Mouse (Mus musculus) natural killer cell, adult 2 months (primary cell): ENCODE data around the gene Gm49354.
"Not testable (repeated sequence)": the region's sequence is repeated elsewhere in the genome, so short reads cannot be mapped to it uniquely, and the experiment has no call there.

Source experiments
- DNase-seq, 2 experiments: peaks; one replicate each; pipeline ENCODE4 v3.0.0; 2022; ENCODE audit warnings: low spot score in 2 of 2

Gm49354 gene

DNA sequence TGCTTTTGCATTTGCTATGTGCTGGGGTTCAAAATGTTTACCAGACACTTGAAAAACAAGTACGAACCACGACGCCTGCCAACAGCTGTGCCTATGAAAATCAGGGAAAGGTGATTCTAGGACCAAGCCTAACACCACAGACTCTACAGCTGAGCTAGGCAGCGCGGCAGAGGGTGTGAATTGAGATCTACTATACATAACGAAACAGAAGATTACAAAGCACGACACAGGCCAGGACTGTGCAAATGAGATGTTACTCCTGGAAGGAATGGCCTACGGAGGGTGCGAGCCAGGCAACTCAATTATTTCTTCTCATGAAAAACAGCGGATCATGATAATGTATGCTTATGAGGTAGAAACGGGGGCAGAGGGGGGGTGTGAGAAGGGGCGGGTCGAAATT, 13.5 kb downstream of the Gm49354 start:
- no peak for DNase-seq

DNA sequence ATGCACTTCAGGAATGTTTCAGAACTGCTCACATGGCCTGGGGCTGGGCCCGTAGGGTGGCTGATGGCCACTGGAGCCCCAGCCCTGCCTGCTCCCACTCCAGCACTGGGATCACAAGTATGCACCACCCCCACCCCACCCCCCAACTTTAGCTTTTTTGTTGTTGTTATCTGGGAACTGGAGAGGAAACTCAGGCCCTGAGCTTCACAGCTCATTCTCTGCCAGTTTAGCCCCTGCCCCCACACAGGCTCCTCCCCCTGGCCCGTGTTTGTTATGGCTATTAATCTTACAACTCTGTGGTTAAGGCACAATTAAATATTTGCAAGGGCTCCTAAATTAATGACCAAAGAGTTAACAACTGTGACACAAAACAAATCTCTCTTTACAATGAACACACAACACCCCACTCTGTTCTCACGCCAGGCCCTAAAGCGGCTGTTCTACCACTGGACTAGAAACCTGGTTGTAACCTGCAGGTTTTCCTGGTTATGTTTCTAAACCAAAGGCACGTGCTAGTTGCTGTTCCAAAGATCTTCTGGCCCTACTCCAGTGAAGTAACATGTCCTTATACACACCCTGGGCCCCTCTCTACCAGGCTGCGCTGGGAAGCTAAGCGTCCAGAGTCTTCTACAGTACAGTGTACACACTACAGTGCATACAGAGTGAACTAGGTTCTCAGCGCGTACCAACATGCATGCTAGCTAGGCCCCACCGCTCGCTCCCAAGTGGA, 15.1 kb downstream of the Gm49354 start:
- DNase-seq, result no peak

DNA sequence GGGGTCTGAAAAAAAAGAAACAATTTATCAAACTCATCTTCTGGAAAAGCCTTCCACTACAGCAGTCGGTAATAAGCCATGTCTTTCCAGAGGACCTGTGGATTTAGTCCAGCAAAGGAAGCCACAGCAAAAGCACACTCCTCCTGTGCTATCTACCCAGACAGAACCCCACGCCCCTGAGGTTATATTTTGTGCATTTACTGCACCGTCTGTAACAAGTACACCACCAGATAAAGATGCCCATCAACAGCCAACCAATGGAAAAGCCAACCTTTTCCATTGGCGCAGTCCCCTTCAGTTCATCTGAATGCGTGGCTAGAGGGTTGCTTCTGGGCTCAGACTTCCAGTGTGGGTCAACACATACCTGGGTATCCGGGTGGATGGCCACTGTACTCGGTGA, 19.3 kb downstream of the Gm49354 start:
- no peak for DNase-seq

DNA sequence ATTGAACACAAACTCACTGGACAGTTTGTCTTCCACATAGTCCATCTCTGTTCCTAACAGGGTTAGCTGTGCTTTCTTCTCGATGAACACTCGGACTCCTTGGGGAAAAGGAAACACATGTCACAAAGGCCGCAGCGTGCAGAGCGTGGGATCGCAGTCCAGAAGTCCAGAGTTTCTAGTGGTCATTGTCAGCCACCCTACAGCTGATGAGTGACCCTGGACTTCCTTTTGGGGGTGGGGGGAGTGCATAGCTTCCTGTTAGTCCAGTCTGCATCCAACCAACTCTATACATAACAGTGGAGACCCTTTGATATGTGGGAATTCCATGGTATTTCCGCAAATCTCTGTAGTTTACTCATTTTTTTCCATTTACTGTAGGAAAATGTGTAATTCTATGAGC, 25.1 kb downstream of the Gm49354 start:
- peak in 1 of 2 experiments; percentile 10 for DNase-seq

DNA sequence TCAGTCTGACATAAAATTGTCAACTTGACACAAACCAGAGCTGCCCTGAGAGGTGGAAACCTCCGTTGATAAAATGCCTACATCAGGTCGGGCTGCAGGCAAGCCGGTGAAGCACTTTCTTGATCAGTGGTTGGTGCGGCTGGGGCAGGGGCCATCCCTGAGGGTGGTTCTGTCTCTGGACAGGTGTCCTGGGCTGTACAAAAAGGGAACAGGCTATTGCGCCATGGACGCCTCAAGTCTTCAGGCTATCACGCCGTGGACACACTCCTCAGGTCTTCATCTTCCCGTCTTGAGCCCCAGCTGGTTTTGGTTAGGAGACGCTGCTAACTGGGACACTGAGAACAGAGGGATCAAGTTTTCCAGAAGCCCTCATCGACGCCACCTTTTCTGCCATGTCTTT, 31.7 kb downstream of the Gm49354 start:
- DNase-seq, result no peak

DNA sequence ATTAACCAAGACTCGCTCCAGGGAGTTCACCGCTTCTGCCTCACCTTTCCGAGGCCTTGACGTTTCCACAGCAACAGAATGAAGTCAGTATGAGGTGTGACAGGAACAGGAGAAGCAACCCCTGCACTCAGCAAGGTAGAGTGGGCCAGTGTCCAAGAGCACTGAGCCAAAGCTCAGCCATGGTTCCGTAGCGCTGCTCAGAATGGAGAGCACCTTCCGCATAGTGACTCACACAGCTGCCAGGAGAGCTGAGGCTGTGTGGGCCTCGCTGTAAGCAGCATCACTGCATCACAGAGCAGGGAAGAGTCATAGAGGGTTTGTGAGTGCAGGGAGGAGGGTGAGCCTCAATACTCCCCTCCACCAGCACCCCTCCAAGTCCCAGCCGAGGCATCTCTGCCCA, 35.3 kb downstream of the Gm49354 start, which contains the start of gene 1700014D04Rik:
1700014D04Rik (minus strand) TSS at position 42 of the 400 bp plus-strand sequence.
- no peak for DNase-seq

DNA sequence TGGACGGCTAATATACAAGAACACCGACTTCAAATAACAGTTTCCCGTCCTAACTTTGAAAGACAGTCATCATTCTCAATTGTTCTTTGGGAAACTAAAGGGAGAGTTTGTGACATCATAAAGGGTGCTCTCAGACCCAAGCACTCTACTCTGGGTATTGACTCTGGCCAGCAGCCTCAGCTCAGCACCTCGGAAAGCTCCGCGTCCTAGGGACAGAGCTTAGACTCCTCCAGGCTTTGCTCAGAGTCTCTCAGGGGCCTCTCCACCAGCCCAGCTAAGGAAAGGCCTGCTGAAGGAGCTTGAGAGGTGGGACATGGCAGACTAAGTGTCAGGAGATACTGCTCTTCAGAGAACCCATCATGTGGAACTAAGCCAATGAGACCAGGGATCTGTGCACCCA, 35.9 kb downstream of the Gm49354 start:
- DNase-seq, result no peak

DNA sequence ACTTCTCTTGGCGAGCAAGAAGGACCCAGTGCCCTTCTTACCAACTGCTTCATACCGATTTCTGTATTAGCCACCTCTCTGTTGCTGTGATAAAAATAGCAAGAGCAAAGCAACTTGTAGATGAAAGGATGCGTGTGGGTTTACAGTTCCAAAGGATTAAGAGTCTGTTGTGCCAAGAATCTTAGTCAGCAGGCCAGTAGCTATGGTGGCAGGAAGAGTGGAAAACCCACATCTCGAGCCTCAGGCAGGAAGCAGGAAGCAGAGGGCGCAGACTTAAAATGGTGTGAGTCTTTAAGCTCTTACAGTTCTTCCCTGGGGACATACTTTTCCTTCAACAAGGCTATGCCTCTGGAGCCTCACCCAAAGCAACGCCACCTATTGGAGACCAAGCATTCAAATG, 36.6 kb downstream of the Gm49354 start:
- no peak for DNase-seq

DNA sequence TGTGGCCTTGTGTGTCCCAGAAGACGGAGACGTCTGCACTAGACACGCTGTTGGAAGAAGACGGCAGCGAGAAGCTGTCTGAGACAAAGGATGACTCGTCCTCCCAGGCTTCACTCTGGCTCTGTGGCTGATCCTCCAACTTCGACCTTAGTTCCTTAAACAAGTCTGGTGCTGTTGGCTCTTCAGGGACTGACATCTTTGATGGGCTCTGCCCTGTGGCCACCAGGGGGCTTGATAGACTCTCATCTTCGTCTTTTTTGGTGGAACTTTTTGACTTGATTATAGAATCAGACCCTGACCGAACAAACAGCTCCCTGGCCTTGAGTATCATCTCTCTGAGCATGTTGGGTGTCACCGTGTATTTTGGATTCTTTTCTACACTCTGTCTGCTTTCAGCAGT, 40.3 kb downstream of the Gm49354 start:
- DNase-seq, result peak in 1 of 2 experiments; percentile 12

DNA sequence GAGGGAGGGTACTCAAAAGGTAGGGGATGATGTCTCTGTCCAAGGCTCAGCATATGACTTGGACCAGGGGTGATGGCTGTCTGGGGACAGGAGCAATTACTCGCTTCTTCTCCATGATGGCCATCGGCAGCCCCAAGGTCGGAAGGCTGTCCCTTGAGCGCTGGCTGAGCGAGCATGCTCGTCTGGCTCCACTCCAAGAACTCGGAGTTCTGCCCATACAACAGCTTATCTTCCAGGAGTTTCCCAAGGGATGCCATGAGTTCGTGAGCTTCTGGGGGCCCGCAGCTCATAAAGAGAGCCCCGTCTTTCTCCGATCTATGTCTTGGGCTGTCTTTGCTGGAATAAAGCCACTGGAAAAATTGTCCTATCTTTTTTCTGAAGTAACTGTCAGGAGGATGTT, 40.9 kb downstream of the Gm49354 start:
- DNase-seq, result no peak

DNA sequence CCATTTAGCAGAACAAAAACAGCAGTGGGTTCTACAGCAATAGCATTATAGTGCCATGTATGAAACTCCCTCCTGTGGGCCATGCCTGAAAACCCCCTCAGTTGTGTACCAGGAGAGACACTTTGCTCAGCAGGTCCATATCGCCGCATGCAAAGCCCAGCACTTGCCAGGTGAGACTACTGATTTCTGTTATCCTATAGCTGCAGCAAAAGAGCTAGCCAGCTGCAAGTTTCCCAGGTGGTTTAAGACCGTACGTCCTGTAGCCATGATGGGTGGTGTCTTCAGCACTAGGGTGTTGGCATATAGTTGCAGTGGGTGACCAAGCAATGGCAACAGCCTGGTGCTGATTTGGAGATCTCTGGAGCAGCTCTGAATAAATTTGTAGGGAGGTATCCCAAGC, 42.6 kb downstream of the Gm49354 start:
- no peak for DNase-seq

DNA sequence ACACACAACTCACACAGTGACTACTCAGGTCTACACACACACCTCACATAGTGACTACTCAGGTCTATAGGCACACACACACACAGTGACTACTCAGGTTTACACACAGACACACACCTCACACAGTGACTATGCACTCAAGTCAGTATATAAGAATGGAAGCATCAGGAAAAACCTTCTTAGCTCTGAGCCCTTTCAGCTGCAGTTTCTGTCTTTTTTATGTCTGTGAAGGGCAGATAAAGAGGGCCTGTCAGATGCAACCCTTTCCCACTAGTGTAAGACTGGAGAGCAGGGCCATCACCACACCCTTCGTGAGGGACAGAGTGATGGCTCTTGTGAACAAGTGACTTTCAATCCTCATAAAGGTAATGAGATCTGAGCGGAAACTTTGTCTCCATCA, 43.6 kb downstream of the Gm49354 start:
- no peak for DNase-seq

DNA sequence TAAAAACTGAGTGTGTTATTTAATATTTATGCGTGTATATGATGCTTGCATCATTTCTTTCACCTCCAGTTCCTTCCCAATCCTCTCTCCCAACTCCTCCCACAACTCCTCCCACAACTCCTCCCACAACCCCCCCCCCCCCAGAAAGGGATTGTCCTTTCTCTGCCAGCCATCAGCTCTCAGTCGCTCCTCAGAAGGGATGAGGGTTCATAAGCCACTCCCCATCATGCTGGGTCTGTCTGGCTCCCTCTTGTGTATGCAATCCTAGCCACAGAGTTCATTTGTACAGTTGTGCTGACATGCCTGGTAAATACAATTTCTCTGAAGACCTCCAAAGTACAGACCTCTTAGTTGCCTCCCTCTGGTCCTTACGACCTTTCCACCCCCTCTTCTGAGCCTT, 46.9 kb downstream of the Gm49354 start:
- no peak for DNase-seq

DNA sequence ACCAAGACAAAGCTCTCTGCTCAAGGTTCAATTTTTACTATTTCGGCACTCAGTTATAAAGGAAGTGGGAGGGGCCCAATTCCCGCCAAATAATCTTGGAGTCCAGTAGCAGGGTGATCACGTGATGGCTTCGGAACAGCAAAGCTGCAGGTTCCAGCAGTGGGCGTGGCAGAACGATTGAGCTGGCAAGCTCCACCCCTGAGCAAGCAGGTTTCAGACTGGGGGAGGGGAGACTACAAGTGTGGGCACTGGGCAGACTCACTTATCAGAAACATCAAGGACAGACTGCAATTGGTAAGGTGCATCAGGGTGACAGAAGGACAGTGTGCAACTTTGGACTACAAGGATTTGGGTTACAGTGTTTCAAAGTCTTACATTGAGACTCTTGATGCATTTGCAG, 47.7 kb downstream of the Gm49354 start:
- DNase-seq, result not testable (repeated sequence)

DNA sequence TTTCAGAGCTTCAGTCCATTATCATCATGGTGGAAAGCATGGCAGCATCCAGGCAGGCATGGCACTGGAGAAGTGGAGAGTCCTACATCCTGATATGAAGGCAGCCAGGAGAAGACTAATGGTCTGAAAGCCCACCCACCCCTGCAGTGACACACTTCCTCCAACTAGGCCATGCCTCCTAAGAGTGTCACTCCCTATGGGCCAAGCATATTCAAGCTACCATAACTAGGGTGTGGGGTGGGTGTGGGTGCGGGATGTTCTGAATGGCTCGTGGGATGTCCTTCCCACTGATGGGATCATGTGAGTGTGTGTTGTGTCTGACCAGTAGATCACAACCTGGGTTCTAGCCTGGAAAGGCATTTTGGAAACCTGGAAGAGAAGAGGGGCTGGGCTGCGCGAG, 48.1 kb downstream of the Gm49354 start:
- DNase-seq, result no peak

DNA sequence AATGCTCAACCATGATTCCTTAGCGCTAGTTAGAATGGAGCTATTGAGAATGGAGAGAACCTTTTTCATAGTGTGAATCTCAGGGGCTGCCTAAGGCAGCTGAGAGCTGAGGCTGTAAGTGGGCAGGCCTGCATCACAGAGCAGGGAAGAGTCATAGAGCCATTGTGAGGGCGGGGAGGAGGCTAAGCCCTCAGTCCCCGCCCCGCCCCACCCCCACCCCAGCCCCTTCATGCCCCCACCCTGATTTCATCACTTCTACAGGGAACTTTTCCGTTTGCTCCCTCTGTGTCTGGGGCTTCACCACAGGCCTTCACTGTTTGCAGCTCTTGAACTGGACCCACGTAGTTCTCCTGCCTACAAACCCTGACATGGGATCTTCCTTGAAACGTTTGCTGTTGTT, 50.4 kb downstream of the Gm49354 start, which contains the start of gene Spata31d1d:
Spata31d1d (minus strand) TSS at position 101 of the 400 bp plus-strand sequence.
- no peak for DNase-seq

DNA sequence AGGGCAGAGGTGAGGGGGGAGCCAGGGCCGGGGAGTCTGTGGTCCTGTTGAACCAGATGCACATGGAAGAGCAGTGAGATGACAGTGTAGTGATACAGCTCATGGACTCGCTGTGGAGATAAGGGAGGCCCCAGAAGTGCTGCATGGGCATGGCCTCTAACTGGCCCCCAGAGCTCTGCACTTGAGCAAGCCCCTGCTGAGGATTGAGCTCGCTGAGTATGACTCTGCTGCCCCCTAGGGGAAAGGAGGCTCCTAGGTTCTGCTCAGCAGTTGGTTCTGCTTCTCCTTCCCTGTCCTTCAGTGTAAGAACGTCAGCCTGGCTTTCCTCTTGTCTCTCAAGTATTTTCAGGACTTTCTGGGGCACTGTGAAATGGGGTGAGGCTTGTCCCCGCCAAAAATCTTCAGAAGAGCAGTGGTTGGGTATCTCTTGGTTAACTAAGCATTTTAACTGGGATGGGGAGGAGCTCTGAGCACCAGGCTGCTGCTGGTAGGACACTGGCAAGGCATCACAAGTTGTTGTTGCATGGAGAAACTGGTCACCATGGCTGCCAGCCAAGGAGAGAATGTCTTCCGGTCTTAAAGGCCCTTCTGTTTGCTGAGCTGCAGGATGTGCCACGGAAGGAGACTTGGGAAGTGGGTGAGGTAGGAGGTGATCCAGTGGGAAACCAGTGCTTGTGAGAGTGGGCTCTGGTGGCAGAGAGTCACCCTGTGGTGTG, 53.5 kb downstream of the Gm49354 start:
- peak; percentile 64 to 81 for DNase-seq

DNA sequence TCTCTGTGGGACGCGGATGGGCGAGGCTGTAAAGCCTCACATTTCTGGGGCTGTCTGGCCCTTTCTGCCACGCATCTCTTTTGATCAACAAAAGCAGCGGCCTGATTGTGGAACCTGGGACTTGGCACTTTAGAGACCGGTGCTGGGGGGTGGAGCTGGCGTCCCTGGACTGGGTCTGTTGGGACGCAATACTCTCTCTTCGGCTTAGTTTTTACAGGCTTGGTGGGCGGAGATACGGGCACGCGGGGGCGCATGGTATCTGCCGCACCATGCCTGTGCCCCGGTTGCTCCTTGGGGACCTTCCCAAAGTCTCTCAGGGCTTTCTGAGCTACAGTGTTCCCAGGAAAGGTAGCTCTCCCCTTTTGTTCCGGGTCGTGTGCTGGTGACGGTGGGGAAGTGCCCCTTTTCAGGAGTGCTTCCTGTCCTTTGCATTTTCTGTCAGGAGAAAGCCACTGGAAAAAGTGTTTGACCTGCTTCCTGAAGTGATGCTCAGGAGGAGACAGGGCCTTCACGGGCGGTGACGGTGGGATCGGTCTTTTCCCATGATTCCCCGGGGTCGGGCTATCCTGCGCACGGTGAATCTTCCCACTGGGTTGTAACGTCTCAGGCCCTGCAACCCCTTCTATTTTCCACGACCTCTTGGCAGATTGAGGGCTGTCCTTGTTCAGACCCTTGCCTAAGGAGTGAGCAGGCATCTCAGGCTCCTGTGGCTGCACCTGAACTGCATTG, 55.7 kb downstream of the Gm49354 start:
- no peak for DNase-seq

DNA sequence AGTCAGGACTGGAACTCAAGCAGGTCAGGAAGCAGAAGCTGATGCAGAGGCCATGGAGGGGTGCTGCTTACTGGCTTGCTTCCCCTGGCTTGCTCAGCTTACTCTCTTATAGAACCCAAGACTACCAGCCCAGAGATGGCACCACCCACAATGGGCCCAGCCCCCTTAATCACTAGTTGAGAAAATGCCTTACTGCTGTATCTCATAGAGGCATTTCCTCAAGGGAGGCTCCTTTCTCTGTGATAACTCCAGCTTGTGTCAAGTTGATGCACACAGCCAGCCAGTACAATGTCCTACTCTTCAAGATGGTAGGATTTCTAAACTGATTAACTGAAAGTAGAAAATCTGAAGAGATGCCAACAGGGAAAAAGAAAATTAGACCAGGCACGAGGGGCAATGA, 60.0 kb downstream of the Gm49354 start:
- not testable (repeated sequence) for DNase-seq

DNA sequence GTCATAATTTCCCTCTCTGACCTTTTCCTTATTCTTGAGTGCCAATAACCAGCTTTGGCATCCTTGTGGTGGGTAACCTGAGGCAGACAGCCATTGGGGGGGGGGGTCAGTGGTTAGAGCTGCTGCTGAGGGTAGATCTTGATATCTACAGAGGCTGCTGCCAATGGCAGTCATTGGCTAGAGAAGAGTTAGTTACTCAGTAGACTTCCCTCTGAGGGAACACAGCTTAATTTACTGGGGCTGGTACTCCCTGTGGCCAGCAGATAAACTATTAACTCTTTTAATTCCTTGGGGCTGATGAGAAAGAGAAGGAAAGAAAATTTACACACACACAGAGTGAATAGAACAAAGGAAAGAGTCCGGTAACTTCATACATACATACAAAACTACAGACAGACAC, 62.6 kb downstream of the Gm49354 start:
- DNase-seq, result no peak

DNA sequence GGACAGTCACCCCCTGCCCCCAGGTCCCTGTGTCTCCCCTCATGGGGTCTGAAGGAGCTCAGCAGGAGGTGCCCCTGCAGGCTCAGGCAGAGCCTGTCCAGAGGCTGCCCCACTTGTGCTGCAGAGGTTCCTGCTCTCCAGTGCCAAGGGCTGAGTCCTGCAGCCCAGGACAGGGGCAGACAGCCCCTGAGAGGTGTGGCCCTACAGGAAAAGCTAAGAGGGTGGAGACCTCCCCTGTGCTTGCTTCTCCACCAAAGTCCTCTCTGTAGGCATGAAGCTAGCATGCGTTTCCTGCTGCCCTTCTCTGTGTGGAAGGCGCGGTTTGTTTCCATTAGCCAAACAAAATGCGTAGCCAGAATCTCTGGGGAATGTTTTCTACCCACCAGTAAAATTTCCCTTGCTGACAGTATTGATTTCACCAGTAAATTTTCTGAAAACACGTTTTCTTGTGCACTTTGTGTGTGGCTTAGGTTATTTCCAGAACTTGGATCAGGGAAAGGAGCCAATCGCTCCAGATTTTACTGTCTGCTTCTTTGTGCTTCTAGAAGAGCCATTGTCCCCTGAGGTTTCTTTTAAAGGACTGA, 63.1 kb downstream of the Gm49354 start:
- not testable (repeated sequence) for DNase-seq

DNA sequence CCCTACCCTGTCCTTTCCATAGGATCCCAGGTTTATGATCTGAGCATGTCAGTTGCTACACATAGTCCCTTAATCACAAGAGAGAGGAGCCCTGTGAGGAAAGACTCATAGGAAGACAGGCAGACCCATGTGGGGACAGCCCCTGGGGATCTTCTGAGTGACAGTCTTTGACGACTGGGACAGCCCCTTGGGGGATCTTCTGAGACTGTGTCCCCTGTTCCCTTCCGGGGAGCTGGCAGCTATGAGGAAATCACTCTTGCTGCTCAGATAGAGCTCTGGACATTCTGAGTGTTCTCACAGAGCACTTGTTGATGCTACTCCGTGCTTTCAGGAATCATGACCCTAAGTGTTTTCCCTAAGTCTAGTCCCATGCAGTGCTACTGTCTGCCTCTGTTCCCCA, 68.3 kb downstream of the Gm49354 start:
- no peak for DNase-seq
